Mouse (Mus musculus) liver, embryonic 14.5 days (tissue): ENCODE measurements around the gene Mlh1. TPM values are rescaled to one million over a fixed set of nuclear protein-coding genes. Genes with fewer than 3 reads are reported as not detected.
A peak's percentile ranks its signal among the peaks of the same experiment; 100 is the strongest.

Experiments used
- ATAC-seq: fragments of 200-750 bp; cut with Nextera tagmentation; 2 replicates; pipeline ENCODE4 v1.8.0; 2017; ENCODE audit warnings: moderate number of reproducible peaks, mild to moderate bottlenecking, moderate library complexity; ENCODE audit not compliant: insufficient read depth
- DNase-seq, 3 experiments: peaks; one replicate each; pipeline ENCODE4 v3.0.0-alpha.2; 2012 to 2013; ENCODE audit warnings: low read depth in 3 of 3, low spot score in 3 of 3
- H3K27ac ChIP-seq: fragments of 300-500 bp; sonication (generic); 2 replicates; pipeline ENCODE4 v1.5.1; 2014; ENCODE audit warnings: moderate library complexity, mild to moderate bottlenecking, control low read depth, inconsistent platforms
- H3K27me3 ChIP-seq: fragments of 300-500 bp; sonication (generic); 2 replicates; pipeline ENCODE4 v1.6.1; 2014; ENCODE audit warnings: mild to moderate bottlenecking, low read length, moderate library complexity; ENCODE audit not compliant: control insufficient read depth, insufficient read depth
- H3K36me3 ChIP-seq: fragments of 300-500 bp; sonication (generic); replicated peaks from 2 replicates; pipeline ENCODE4 v1.6.1; 2014; ENCODE audit warnings: low read depth; ENCODE audit not compliant: control insufficient read depth, insufficient read depth
- H3K4me1 ChIP-seq, 2 experiments: fragments of 200-500 bp in 1 of 2; fragments of 300-500 bp in 1 of 2; sonication (generic) in 1 of 2; replicated peaks; 2 replicates each; pipeline ENCODE4 v1.6.1; 2012 to 2014; ENCODE audit warnings: antibody characterized with exemption in 1 of 2, inconsistent platforms in 1 of 2, low read length in 1 of 2; ENCODE audit not compliant: control insufficient read depth in 2 of 2, insufficient read depth in 2 of 2
- H3K4me2 ChIP-seq: fragments of 300-500 bp; sonication (generic); 2 replicates; pipeline ENCODE4 v1.6.1; 2014; ENCODE audit warnings: low read depth, mild to moderate bottlenecking, control low read depth, moderate library complexity
- H3K4me3 ChIP-seq, 2 experiments: fragments of 200-500 bp in 1 of 2; fragments of 300-500 bp in 1 of 2; sonication (generic) in 1 of 2; 2 replicates each; pipeline ENCODE4 v1.5.1; 2012 to 2014; ENCODE audit warnings: low read depth in 2 of 2, low read length in 2 of 2, mild to moderate bottlenecking in 2 of 2, control low read depth in 1 of 2, inconsistent platforms in 1 of 2, moderate library complexity in 1 of 2; ENCODE audit not compliant: insufficient read depth in 1 of 2
- H3K9ac ChIP-seq: fragments of 300-500 bp; sonication (generic); replicated peaks from 2 replicates; pipeline ENCODE4 v1.6.1; 2014; ENCODE audit warnings: mild to moderate bottlenecking, control low read depth, moderate library complexity
- H3K9me3 ChIP-seq: fragments of 300-500 bp; sonication (generic); 2 replicates; pipeline ENCODE4 v1.6.1; 2016; ENCODE audit warnings: low read length, mixed read lengths; ENCODE audit not compliant: control insufficient read depth
- CTCF ChIP-seq: IDR thresholded peaks from 2 replicates; pipeline ENCODE4 v1.5.1; 2016; ENCODE audit warnings: antibody characterized with exemption, low read depth, control low read depth
- EP300 ChIP-seq: IDR thresholded peaks from 2 replicates; pipeline ENCODE4 v1.6.1; 2016; ENCODE audit warnings: antibody characterized with exemption, low read depth
- WGBS: fragments of 180-500 bp; shearing (Covaris S2); extraction: QIAGEN DNeasy Blood & Tissue Kit; methylation state at CpG from one replicate; pipeline ENCODE4 v1.1.7; 2014; ENCODE audit not compliant: insufficient replicate concordance; 5-methylcytosine and 5-hydroxymethylcytosine counted together
- polyA plus RNA-seq, 2 experiments: library from polyadenylated mRNA; depleted of rRNA in 1 of 2; stranded (reverse) in 1 of 2; unstranded in 1 of 2; fragments of >200 nt; fragmentation: Nextera tagmentation in 1 of 2; extraction: Ambion mirVana in 1 of 2; gene quantifications; 2 replicates each; pipeline versions ENCODE4 v1.2.1 to v1.2.3; 2012 to 2014

Mlh1 gene
- polyA plus RNA-seq, 2 experiments = 17.8 to 20.1 TPM

- no peak overlapping the region for H3K9ac ChIP-seq
- no peak overlapping the region for H3K27ac ChIP-seq
- WGBS = 72% methylated on average over 6 of the region's 6 CpGs
- no peaks in the 10 kb centered on the region for H3K4me1 ChIP-seq
- no peaks in the 10 kb centered on the region for H3K27me3 ChIP-seq
- no peak overlapping the region for H3K4me2 ChIP-seq
- DNase-seq (no peak), ATAC-seq (no peak)
- H3K4me3 ChIP-seq = no peak overlapping the region
- H3K36me3 ChIP-seq = peaks cover 36% of the 10 kb centered on the region
- no peaks in the 10 kb centered on the region for H3K9me3 ChIP-seq
- TF ChIP-seq CTCF (no peak), EP300 (no peak)
Observed at GRCm38 (mm10) chr9:111245546-111245945, 26.0 kb downstream of the Mlh1 start.

GRCm38 (mm10) chr9:111243384-111243783 lies 28.2 kb downstream of the Mlh1 start:
- Histone ChIP-seq H3K27me3 (no peaks in the 10 kb centered on the region), H3K9me3 (no peaks in the 10 kb centered on the region), H3K4me3 (no peak overlapping the region), H3K36me3 (peaks cover 45% of the 10 kb centered on the region), H3K27ac (no peak overlapping the region), H3K4me2 (no peak overlapping the region), H3K4me1 (no peaks in the 10 kb centered on the region), H3K9ac (no peak overlapping the region)
- TF ChIP-seq CTCF = no peak
- no peak for TF ChIP-seq EP300
- DNase-seq (no peak), ATAC-seq (no peak)
- WGBS = 87% methylated on average over 6 of the region's 6 CpGs

- ATAC-seq (no peak), DNase-seq (no peak)
- Histone ChIP-seq H3K4me2 (no peak overlapping the region), H3K27ac (no peak overlapping the region), H3K9me3 (no peaks in the 10 kb centered on the region), H3K4me1 (no peaks in the 10 kb centered on the region), H3K36me3 (peaks cover 47% of the 10 kb centered on the region), H3K4me3 (no peak overlapping the region), H3K9ac (no peak overlapping the region), H3K27me3 (no peaks in the 10 kb centered on the region)
- TF ChIP-seq EP300 (no peak), CTCF (no peak)
- 89% methylated on average over 4 of the region's 4 CpGs for WGBS
Observed at GRCm38 (mm10) chr9:111239821-111240220, 31.8 kb downstream of the Mlh1 start.

GRCm38 (mm10) chr9:111237726-111238125 lies 33.9 kb downstream of the Mlh1 start:
- ATAC-seq = no peak
- TF ChIP-seq CTCF (no peak), EP300 (no peak)
- no peak for DNase-seq
- no peaks in the 10 kb centered on the region for H3K9me3 ChIP-seq
- H3K27me3 ChIP-seq = no peaks in the 10 kb centered on the region
- H3K27ac ChIP-seq = no peak overlapping the region
- H3K4me3 ChIP-seq = no peak overlapping the region
- H3K4me2 ChIP-seq = no peak overlapping the region
- H3K9ac ChIP-seq = no peak overlapping the region
- no peaks in the 10 kb centered on the region for H3K4me1 ChIP-seq
- H3K36me3 ChIP-seq = peaks cover 61% of the 10 kb centered on the region

- no peak for DNase-seq
- peaks cover 62% of the 10 kb centered on the region for H3K36me3 ChIP-seq
Observed at GRCm38 (mm10) chr9:111234701-111235100, 36.9 kb downstream of the Mlh1 start.

GRCm38 (mm10) chr9:111228446-111228845 lies 43.1 kb downstream of the Mlh1 start:
- no peak for DNase-seq
- TF ChIP-seq CTCF = no peak
- no peak for TF ChIP-seq EP300
- H3K9me3 ChIP-seq = no peaks in the 10 kb centered on the region
- H3K27me3 ChIP-seq = no peaks in the 10 kb centered on the region
- H3K36me3 ChIP-seq = peaks cover 43% of the 10 kb centered on the region
- no peaks in the 10 kb centered on the region for H3K4me1 ChIP-seq
- H3K4me3 ChIP-seq = no peak overlapping the region
- no peak for ATAC-seq
- no peak overlapping the region for H3K9ac ChIP-seq
- H3K4me2 ChIP-seq = no peak overlapping the region
- 77% methylated on average over 5 of the region's 5 CpGs for WGBS
- H3K27ac ChIP-seq = no peak overlapping the region

More at GRCm38 (mm10) chr9:111234701-111235100, 36.9 kb downstream of the Mlh1 start:
- H3K27me3 ChIP-seq = no peaks in the 10 kb centered on the region
- ATAC-seq = no peak
- no peaks in the 10 kb centered on the region for H3K4me1 ChIP-seq
- no peak for TF ChIP-seq EP300
- TF ChIP-seq CTCF = peak; percentile 55
- no peak overlapping the region for H3K27ac ChIP-seq
- WGBS = 84% methylated on average over 9 of the region's 9 CpGs
- no peak overlapping the region for H3K4me3 ChIP-seq
- H3K4me2 ChIP-seq = no peak overlapping the region
- H3K9me3 ChIP-seq = no peaks in the 10 kb centered on the region
- no peak overlapping the region for H3K9ac ChIP-seq
